ENCODE assay signal across 10 mouse cellular contexts in the genomic region with DNA sequence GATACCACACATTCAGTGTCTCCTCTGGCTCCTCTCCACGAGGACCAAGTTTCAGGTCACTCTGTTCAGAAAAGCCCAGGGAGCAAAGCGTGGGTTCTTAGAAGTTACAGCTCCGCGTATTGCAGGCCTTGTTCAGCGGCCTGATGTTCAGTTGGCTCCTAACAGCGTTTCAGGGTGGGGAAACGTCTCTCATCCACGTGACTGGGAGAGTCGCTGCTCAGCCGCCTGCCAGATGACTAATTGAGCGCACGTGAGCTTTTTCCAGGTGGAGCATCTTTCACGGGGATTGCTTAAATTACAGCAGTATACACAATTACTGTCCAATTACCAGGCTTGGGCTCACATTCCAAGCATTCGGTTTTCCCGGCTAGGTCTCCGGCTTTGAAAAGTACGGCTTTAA.
A peak's percentile ranks its signal among the peaks of the same experiment; 100 is the strongest.
DNase-seq lines count a peak whose midpoint lies in the region; ATAC-seq and TF ChIP-seq lines count a peak whose summit lies in the region.
"Had no signal": no experiment of that assay in that cellular context is flagged by ENCODE, and none has a peak within 500 bp of the region (broad histone marks: within the 10 kb centered on the region; RNA-seq: fewer than 3 reads in every experiment).

No protein-coding gene starts in this region.

- H3K27ac ChIP-seq in left cerebral cortex, adult 2 months, result no peak overlapping the region
- peak overlapping the region; percentile 63; the same call in 1 of the 2 replicates for H3K27ac ChIP-seq in embryonic facial prominence, embryonic 10.5 days (replicated peaks)
- no peak overlapping the region for H3K27ac ChIP-seq in limb, embryonic 13.5 days

- intact Hi-C loops in left cerebral cortex, postnatal 36 days (cut with DNase I), result no loop called here
- intact Hi-C loops in left cerebral cortex, adult 2 months (cut with DNase I), result no loop called here

- peaks cover 12% of the 10 kb centered on the region; the same call in 1 of the 2 replicates for H3K27me3 ChIP-seq in embryonic facial prominence, embryonic 10.5 days (replicated peaks; ENCODE audit: low read depth, poor library complexity, severe bottlenecking)
- H3K27me3 ChIP-seq in limb, embryonic 13.5 days, result no peaks in the 10 kb centered on the region

- H3K9me3 ChIP-seq in embryonic facial prominence, embryonic 10.5 days, result no peaks in the 10 kb centered on the region
- no peaks in the 10 kb centered on the region for H3K9me3 ChIP-seq in limb, embryonic 13.5 days

- TF ChIP-seq CTCF in left cerebral cortex, adult 2 months (IDR thresholded peaks at IDR 0.05), result no peak

- no peaks in the 10 kb centered on the region for H3K36me3 ChIP-seq in embryonic facial prominence, embryonic 10.5 days (replicated peaks)
- no peaks in the 10 kb centered on the region for H3K36me3 ChIP-seq in limb, embryonic 13.5 days

- H3K4me1 ChIP-seq in embryonic facial prominence, embryonic 10.5 days, result peaks cover 20% of the 10 kb centered on the region
- H3K4me1 ChIP-seq in limb, embryonic 13.5 days, result peaks cover 32% of the 10 kb centered on the region

- 56% methylated on average over 17 of the region's 17 CpGs for WGBS in embryonic facial prominence, embryonic 10.5 days
- 35% methylated on average over 17 of the region's 17 CpGs for WGBS in limb, embryonic 13.5 days

- H3K4me2 ChIP-seq in limb, embryonic 13.5 days (replicated peaks), result peak overlapping the region; percentile 23; the same call in 1 of the 2 replicates

- no peak for ATAC-seq in limb, embryonic 13.5 days (ENCODE audit: low FRiP score, low read depth)

- no peak overlapping the region for H3K9ac ChIP-seq in limb, embryonic 13.5 days

- no peak overlapping the region for H3K4me3 ChIP-seq in left cerebral cortex, adult 2 months
- H3K4me3 ChIP-seq in embryonic facial prominence, embryonic 10.5 days, result 0 out of 2 replicates have a peak overlapping the region, but pooled peaks have one; percentile 16
- H3K4me3 ChIP-seq in limb, embryonic 13.5 days, result no peak overlapping the region

- DNase-seq in embryo, embryonic 10.5 days (ENCODE audit: low spot score), result peak; percentile 34
- no peak for DNase-seq in embryo, embryonic 9.5 days (ENCODE audit: extremely low spot score)
- DNase-seq in left cerebral cortex, postnatal 36 days (ENCODE audit: low spot score in 2 of 2), result peak; percentile 27 to 39
- DNase-seq in left cerebral cortex, adult 2 months (ENCODE audit: extremely low spot score in 1 of 2, low spot score in 2 of 2), result no peak
- DNase-seq in embryonic facial prominence, embryonic 10.5 days (ENCODE audit: low spot score), result peak; percentile 71
- DNase-seq in cerebellum, postnatal 36 days, result no peak
- DNase-seq in kidney, adult 8-10 months, result no peak
- DNase-seq: heart, postnatal 10 days; lung, postnatal 10 days had no signal

Comparison
In these comparisons a context has a peak if more than half of its experiments do, and no peak if none do; other contexts are left out.
1. DNase-seq: peak in embryo, embryonic 10.5 days (single experiment), left cerebral cortex, postnatal 36 days (2 of 2) and embryonic facial prominence, embryonic 10.5 days (single experiment); none in embryo, embryonic 9.5 days (single experiment), left cerebral cortex, adult 2 months (0 of 2), cerebellum, postnatal 36 days (0 of 2) and kidney, adult 8-10 months (0 of 2).